Mouse (Mus musculus) stomach, postnatal 0 days (tissue): ENCODE data around the gene Cdk19. TPM values are rescaled to one million over a fixed set of nuclear protein-coding genes. Genes with fewer than 3 reads are reported as not detected.
A peak's percentile ranks its signal among the peaks of the same experiment; 100 is the strongest.

Source experiments
- ATAC-seq: fragments of 200-750 bp; cut with Nextera tagmentation; 2 replicates; pipeline ENCODE4 v1.8.0; 2017; ENCODE audit not compliant: low FRiP score, low TSS enrichment
- DNase-seq: peaks from one replicate; pipeline ENCODE4 v3.0.0-alpha.2; 2016; ENCODE audit warnings: low spot score
- H3K27ac ChIP-seq: fragments of 300-500 bp; sonication (generic); replicated peaks from 2 replicates; pipeline ENCODE4 v1.5.1; 2014; ENCODE audit warnings: mild to moderate bottlenecking, control low read depth
- H3K27me3 ChIP-seq: fragments of 300-500 bp; sonication (generic); 2 replicates; pipeline ENCODE4 v1.6.1; 2014; ENCODE audit warnings: low read length; ENCODE audit not compliant: control insufficient read depth, insufficient read depth
- H3K36me3 ChIP-seq: fragments of 300-500 bp; sonication (generic); 2 replicates; pipeline ENCODE4 v1.6.1; 2014; ENCODE audit warnings: low read length, mixed read lengths; ENCODE audit not compliant: control insufficient read depth, insufficient read depth
- H3K4me1 ChIP-seq: fragments of 300-500 bp; sonication (generic); replicated peaks from 2 replicates; pipeline ENCODE4 v1.6.1; 2014; ENCODE audit warnings: antibody characterized with exemption; ENCODE audit not compliant: control insufficient read depth, insufficient read depth
- H3K4me2 ChIP-seq: fragments of 300-500 bp; sonication (generic); replicated peaks from 2 replicates; pipeline ENCODE4 v1.6.1; 2014; ENCODE audit warnings: low read depth, mild to moderate bottlenecking, control low read depth, moderate library complexity
- H3K4me3 ChIP-seq: fragments of 300-500 bp; sonication (generic); 2 replicates; pipeline ENCODE4 v1.5.1; 2014; ENCODE audit warnings: low read depth, low read length, control low read depth
- H3K9ac ChIP-seq: fragments of 300-500 bp; sonication (generic); 2 replicates; pipeline ENCODE4 v1.6.1; 2014; ENCODE audit warnings: mild to moderate bottlenecking, low read length, control low read depth, mixed read lengths
- H3K9me3 ChIP-seq: fragments of 300-500 bp; sonication (generic); 2 replicates; pipeline ENCODE4 v1.6.1; 2016; ENCODE audit warnings: low read length; ENCODE audit not compliant: control insufficient read depth
- CTCF ChIP-seq: IDR thresholded peaks from 2 replicates; pipeline ENCODE4 v1.5.1; 2016; ENCODE audit warnings: antibody characterized with exemption, low read depth, mild to moderate bottlenecking, moderate library complexity
- EP300 ChIP-seq: optimal IDR thresholded peaks from 2 replicates; pipeline ENCODE3; 2016; ENCODE audit warnings: antibody characterized with exemption
- WGBS: fragments of 180-500 bp; shearing (Covaris S2); extraction: QIAGEN DNeasy Blood & Tissue Kit; methylation state at CpG from one replicate; pipeline ENCODE4 v1.1.7; 2014; 5-methylcytosine and 5-hydroxymethylcytosine counted together
- polyA plus RNA-seq: library from polyadenylated mRNA; unstranded; fragments of >200 nt; fragmentation: Nextera tagmentation; extraction: Ambion mirVana; gene quantifications from 2 replicates; pipeline ENCODE4 v1.2.1, GENCODE M21; 2015

The Cdk19 gene
- polyA plus RNA-seq, 1 experiment from 2014 or later = 4.4 TPM

DNA sequence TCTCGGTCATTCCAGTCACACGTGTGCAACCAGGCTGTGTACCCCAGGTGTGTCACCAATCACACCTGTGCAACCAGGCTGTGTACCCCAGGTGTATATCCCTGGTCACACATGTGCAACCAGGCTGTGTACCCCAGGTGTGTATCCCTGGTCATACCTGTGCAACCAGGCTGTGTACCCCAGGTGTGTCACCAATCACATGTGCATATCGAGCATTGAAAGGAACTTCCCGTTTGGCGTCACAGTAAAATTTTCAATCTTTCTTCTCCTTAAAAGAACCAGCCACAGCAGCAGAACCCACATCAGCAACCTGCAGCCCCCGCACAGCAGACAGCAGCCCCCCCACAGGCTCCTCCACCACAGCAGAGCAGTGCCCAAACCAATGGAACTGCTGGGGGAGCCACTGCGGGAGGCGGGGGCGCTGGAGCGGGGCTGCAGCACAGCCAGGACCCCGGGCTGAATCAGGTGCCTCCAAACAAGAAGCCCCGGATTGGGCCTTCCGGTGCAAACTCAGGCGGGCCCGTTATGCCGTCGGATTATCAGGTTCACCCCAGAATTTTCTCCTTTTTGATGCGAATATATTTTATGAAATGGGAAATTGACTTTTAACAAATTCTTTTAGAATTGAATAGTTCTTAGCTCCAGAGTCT is 138.2 kb downstream of the Cdk19 start:
- WGBS = 94% methylated on average over 18 of the region's 18 CpGs
- Histone ChIP-seq H3K27me3 (no peaks in the 10 kb centered on the region), H3K4me1 (no peaks in the 10 kb centered on the region), H3K36me3 (0 out of 2 replicates have a peak, but pooled peaks cover 2% of the 10 kb centered on the region), H3K4me2 (no peak overlapping the region), H3K4me3 (no peak overlapping the region), H3K9me3 (no peaks in the 10 kb centered on the region), H3K27ac (peak overlapping the region; percentile 69), H3K9ac (no peak overlapping the region)
- ATAC-seq (0 out of 2 replicates have a peak, but pooled peaks have one; percentile 46), DNase-seq (no peak)
- TF ChIP-seq CTCF (no peak), EP300 (no peak)

DNA sequence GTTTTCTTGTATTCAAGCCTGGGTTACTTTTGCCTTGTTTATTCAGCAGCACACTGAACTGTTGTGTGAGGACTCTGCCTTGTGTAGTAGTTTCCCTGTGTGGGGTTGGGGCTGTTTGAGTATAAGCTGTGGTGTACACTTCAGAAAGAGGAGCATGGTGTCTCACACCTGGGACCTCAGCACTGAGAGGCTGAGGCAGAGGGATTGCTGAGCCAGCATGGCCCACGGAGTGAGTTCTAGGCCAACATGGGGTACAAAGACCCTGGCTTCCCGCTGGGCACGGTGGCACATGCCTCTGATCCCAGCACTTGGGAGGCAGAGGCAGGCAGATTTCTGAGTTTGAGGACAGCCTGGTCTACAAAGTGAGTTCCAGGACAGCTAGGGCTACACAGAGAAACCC is 139.3 kb downstream of the Cdk19 start:
- TF ChIP-seq CTCF (no peak), EP300 (no peak)
- no peak for ATAC-seq
- Histone ChIP-seq H3K27me3 (no peaks in the 10 kb centered on the region), H3K9ac (no peak overlapping the region), H3K9me3 (no peaks in the 10 kb centered on the region), H3K4me1 (no peaks in the 10 kb centered on the region), H3K27ac (no peak overlapping the region), H3K36me3 (0 out of 2 replicates have a peak, but pooled peaks cover 2% of the 10 kb centered on the region), H3K4me2 (no peak overlapping the region), H3K4me3 (no peak overlapping the region)
- WGBS = 95% methylated on average over 3 of the region's 3 CpGs
- no peak for DNase-seq

GRCm38 (mm10) chr10:40479216-40479615 is 139.9 kb downstream of the Cdk19 start:
- TF ChIP-seq EP300 (no peak), CTCF (no peak)
- H3K4me1 ChIP-seq = no peaks in the 10 kb centered on the region
- H3K36me3 ChIP-seq = 0 out of 2 replicates have a peak, but pooled peaks cover 2% of the 10 kb centered on the region
- no peak for ATAC-seq
- H3K4me2 ChIP-seq = no peak overlapping the region
- no peak overlapping the region for H3K4me3 ChIP-seq
- H3K9ac ChIP-seq = no peak overlapping the region
- 81% methylated on average over 1 of the region's 1 CpGs for WGBS
- no peak overlapping the region for H3K27ac ChIP-seq
- no peak for DNase-seq
- H3K27me3 ChIP-seq = no peaks in the 10 kb centered on the region
- H3K9me3 ChIP-seq = no peaks in the 10 kb centered on the region

DNA sequence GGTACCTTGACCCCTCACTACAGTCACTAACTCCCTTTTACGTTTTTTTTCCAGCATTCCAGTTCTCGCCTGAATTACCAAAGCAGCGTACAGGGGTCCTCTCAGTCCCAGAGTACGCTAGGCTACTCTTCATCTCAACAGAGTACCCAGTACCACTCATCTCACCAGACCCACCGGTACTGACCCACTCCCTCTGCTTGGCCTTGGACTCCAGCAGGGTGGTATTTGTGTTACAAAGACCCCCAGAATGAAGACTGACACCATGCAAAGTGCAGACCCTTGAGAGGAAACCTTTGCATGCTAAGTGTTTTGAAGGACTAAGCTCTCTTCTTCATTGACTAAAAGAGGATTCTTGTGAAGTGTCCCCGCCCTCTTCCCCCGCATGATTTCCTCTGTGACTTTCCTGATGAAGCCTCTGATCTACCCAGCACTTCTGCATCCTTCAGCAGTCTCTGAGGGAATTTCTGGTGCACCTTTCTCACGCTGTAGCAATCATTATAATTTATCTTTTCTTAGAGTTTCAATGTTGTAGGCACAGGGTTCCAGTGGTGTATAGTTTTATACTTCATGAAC is 140.3 kb downstream of the Cdk19 start:
- TF ChIP-seq EP300 (no peak), CTCF (no peak)
- Histone ChIP-seq H3K27ac (no peak overlapping the region), H3K4me1 (no peaks in the 10 kb centered on the region), H3K9ac (no peak overlapping the region), H3K4me3 (no peak overlapping the region), H3K27me3 (no peaks in the 10 kb centered on the region), H3K4me2 (no peak overlapping the region), H3K36me3 (0 out of 2 replicates have a peak, but pooled peaks cover 2% of the 10 kb centered on the region), H3K9me3 (no peaks in the 10 kb centered on the region)
- ATAC-seq = no peak
- no peak for DNase-seq
- WGBS = 75% methylated on average over 8 of the region's 8 CpGs

- H3K4me1 ChIP-seq = no peaks in the 10 kb centered on the region
Measured at GRCm38 (mm10) chr10:40481534-40481933, 142.2 kb downstream of the Cdk19 start.

DNA sequence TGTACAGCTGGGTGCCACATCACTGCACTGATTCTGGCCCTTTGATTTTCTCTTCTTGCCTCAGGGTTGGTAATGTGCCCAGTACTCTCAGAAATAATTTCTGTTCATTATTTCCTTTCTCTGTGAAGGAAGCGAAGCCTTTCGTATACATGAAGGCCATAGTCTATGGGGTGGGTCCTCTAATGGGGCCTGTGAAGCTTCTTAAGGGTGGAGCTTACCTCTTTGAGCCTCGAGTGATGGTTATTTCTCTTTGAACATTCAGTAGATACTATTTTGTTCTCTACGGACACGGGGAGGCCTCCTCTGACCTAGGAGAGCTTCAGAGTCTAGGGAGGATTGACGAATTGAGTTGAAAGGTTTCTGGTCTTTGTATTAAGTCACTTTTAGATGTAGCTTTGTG is 142.9 kb downstream of the Cdk19 start:
- no peak for ATAC-seq

More at GRCm38 (mm10) chr10:40481534-40481933, 142.2 kb downstream of the Cdk19 start:
- no peaks in the 10 kb centered on the region for H3K9me3 ChIP-seq
- no peak overlapping the region for H3K27ac ChIP-seq
- no peak for TF ChIP-seq CTCF
- no peak for TF ChIP-seq EP300
- no peak for ATAC-seq
- H3K4me3 ChIP-seq = no peak overlapping the region
- no peak overlapping the region for H3K4me2 ChIP-seq
- 0 out of 2 replicates have a peak, but pooled peaks cover 2% of the 10 kb centered on the region for H3K36me3 ChIP-seq
- DNase-seq = no peak
- no peak overlapping the region for H3K9ac ChIP-seq
- WGBS = 48% methylated on average over 3 of the region's 3 CpGs
- no peaks in the 10 kb centered on the region for H3K27me3 ChIP-seq

More for the DNA sequence above, 142.9 kb downstream of the Cdk19 start:
- H3K4me2 ChIP-seq = no peak overlapping the region
- DNase-seq = no peak
- H3K9ac ChIP-seq = no peak overlapping the region
- H3K9me3 ChIP-seq = no peaks in the 10 kb centered on the region
- H3K4me3 ChIP-seq = no peak overlapping the region
- TF ChIP-seq CTCF (no peak), EP300 (no peak)
- no peaks in the 10 kb centered on the region for H3K4me1 ChIP-seq
- H3K36me3 ChIP-seq = 0 out of 2 replicates have a peak, but pooled peaks cover 2% of the 10 kb centered on the region
- no peak overlapping the region for H3K27ac ChIP-seq
- WGBS = 76% methylated on average over 6 of the region's 6 CpGs
- H3K27me3 ChIP-seq = no peaks in the 10 kb centered on the region
